Mouse (Mus musculus) ES-Bruce4 (cell line): ENCODE data around the gene Slc25a39.

Source experiments
- CTCF ChIP-seq: IDR thresholded peaks from one replicate; pipeline ENCODE4 v1.8.1; 2011; ENCODE audit warnings: low read depth, low read length
- POLR2A ChIP-seq: IDR thresholded peaks from one replicate; pipeline ENCODE4 v1.8.1; 2011; ENCODE audit warnings: low read length; ENCODE audit not compliant: insufficient read depth

DNA sequence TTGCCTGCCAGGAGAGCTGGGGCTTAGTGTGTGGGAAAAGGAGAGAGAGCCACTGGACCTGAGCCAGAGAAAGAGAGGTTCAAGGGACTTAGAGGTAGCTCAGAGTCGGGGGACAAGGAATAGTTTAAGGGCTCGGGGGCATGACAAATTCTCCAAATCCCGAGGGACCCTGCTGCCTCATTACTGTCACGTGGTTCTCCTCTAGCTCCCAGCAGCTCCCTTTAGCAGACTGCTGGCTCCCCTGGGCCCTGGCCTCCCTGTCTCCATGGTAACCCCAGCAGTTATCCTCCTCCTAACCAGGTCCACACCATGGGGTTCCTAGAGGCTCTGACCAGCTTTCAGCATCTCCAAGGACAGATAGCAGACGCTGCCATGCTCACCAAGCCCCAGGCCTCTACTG is 12.5 kb downstream of the Slc25a39 start:
- TF ChIP-seq CTCF (no peak), POLR2A (no peak)
